Mouse (Mus musculus): Measurements from ENCODE around the gene Vwf. TPM values are rescaled to one million over a fixed set of nuclear protein-coding genes. Genes with fewer than 3 reads are reported as not detected.

Gene Vwf
- polyA plus RNA-seq, 1 experiment from 2014 or later, result 21.5 TPM

GRCm38 (mm10) chr6:125726408-125726807, 179.8 kb downstream of the Vwf start:
- Histone ChIP-seq H3K9me3 (replicated peaks) (no peaks in the 10 kb centered on the region), H3K4me3 (no peak overlapping the region), H3K36me3 (no peaks in the 10 kb centered on the region), H3K4me2 (no peak overlapping the region), H3K27ac (no peak overlapping the region), H3K27me3 (replicated peaks) (no peaks in the 10 kb centered on the region), H3K4me1 (no peaks in the 10 kb centered on the region), H3K9ac (no peak overlapping the region)
- ATAC-seq, result no peak
- WGBS (ENCODE audit: insufficient replicate concordance), result 48% methylated on average over 2 of the region's 2 CpGs

GRCm38 (mm10) chr6:125727484-125727911, 180.9 kb downstream of the Vwf start:
- H3K9me3 ChIP-seq (replicated peaks), result no peaks in the 10 kb centered on the region
- no peaks in the 10 kb centered on the region for H3K27me3 ChIP-seq (replicated peaks)
- H3K9ac ChIP-seq, result no peak overlapping the region
- no peak overlapping the region for H3K27ac ChIP-seq
- no peak overlapping the region for H3K4me2 ChIP-seq
- no peaks in the 10 kb centered on the region for H3K36me3 ChIP-seq
- no peak for ATAC-seq
- no peaks in the 10 kb centered on the region for H3K4me1 ChIP-seq
- WGBS (ENCODE audit: insufficient replicate concordance), result 58% methylated on average over 5 of the region's 5 CpGs
- no peak overlapping the region for H3K4me3 ChIP-seq

- H3K9me3 ChIP-seq (replicated peaks), result no peaks in the 10 kb centered on the region
- H3K27me3 ChIP-seq (replicated peaks), result no peaks in the 10 kb centered on the region
- H3K27ac ChIP-seq, result no peak overlapping the region
- H3K4me1 ChIP-seq, result no peaks in the 10 kb centered on the region
- H3K36me3 ChIP-seq, result no peaks in the 10 kb centered on the region
- no peak for ATAC-seq
- no peak overlapping the region for H3K9ac ChIP-seq
- 65% methylated on average over 6 of the region's 6 CpGs for WGBS (ENCODE audit: insufficient replicate concordance)
- H3K4me2 ChIP-seq, result no peak overlapping the region
- H3K4me3 ChIP-seq, result no peak overlapping the region
These were observed 182.9 kb downstream of the Vwf start for GRCm38 (mm10) chr6:125729471-125729870.

GRCm38 (mm10) chr6:125729986-125730535, 183.5 kb downstream of the Vwf start:
- H3K4me3 ChIP-seq, result no peak overlapping the region
- no peak overlapping the region for H3K9ac ChIP-seq
- no peaks in the 10 kb centered on the region for H3K4me1 ChIP-seq
- H3K27ac ChIP-seq, result no peak overlapping the region
- no peaks in the 10 kb centered on the region for H3K36me3 ChIP-seq
- no peak for ATAC-seq
- no peaks in the 10 kb centered on the region for H3K27me3 ChIP-seq (replicated peaks)
- H3K4me2 ChIP-seq, result no peak overlapping the region
- WGBS (ENCODE audit: insufficient replicate concordance), result 59% methylated on average over 11 of the region's 11 CpGs
- H3K9me3 ChIP-seq (replicated peaks), result no peaks in the 10 kb centered on the region

Other genes with a start within 250 kb of the Vwf start
- gene Ltbr, start 232.9 kb upstream of the Vwf start, polyA plus RNA-seq (2016; fragmentation: Nextera tagmentation; extraction: Ambion mirVana), result 19.2 and 22.9 TPM in 2 replicates
- 0.23 and 0.50 TPM in 2 replicates for gene Scnn1a, start 226.1 kb upstream of the Vwf start, polyA plus RNA-seq (2016; fragmentation: Nextera tagmentation; extraction: Ambion mirVana)
- gene Tnfrsf1a, start 197.4 kb upstream of the Vwf start, polyA plus RNA-seq (2016; fragmentation: Nextera tagmentation; extraction: Ambion mirVana), result 23.0 and 23.4 TPM in 2 replicates
- gene Plekhg6, start 166.0 kb upstream of the Vwf start, polyA plus RNA-seq (2016; fragmentation: Nextera tagmentation; extraction: Ambion mirVana), result 0.37 and 0.39 TPM in 2 replicates
- gene Cd9, start 52.0 kb upstream of the Vwf start, polyA plus RNA-seq (2016; fragmentation: Nextera tagmentation; extraction: Ambion mirVana), result 88.3 and 93.3 TPM in 2 replicates
- 0.12 and 0.15 TPM in 2 replicates for gene Ano2, start 143.6 kb downstream of the Vwf start, polyA plus RNA-seq (2016; fragmentation: Nextera tagmentation; extraction: Ambion mirVana)

Measured in liver, embryonic 12.5 days (tissue).